Mouse (Mus musculus) forebrain, embryonic 11.5 days (tissue): ENCODE results near the gene Unk. TPM values are rescaled to one million over a fixed set of nuclear protein-coding genes. Genes with fewer than 3 reads are reported as not detected.
"Not testable (repeated sequence)": the region's sequence is repeated elsewhere in the genome, so short reads cannot be mapped to it uniquely, and the experiment has no call there.

Experiments
- ATAC-seq: fragments of 200-750 bp; cut with Nextera tagmentation; replicated peaks from 2 replicates; pipeline ENCODE4 v1.8.0; 2017; ENCODE audit warnings: moderate TSS enrichment; ENCODE audit not compliant: low FRiP score
- DNase-seq: peaks from one replicate; pipeline ENCODE4 v3.0.0-alpha.2; 2017; ENCODE audit warnings: low spot score
- H3K27ac ChIP-seq: fragments of 300-500 bp; sonication (generic); 2 replicates; pipeline ENCODE4 v1.5.1; 2014; ENCODE audit warnings: low read depth, low read length
- H3K27me3 ChIP-seq: fragments of 300-500 bp; sonication (generic); 2 replicates; pipeline ENCODE4 v1.6.1; 2014; ENCODE audit warnings: mild to moderate bottlenecking, low read length, mixed read lengths; ENCODE audit not compliant: control insufficient read depth, insufficient read depth
- H3K36me3 ChIP-seq: fragments of 300-500 bp; sonication (generic); 2 replicates; pipeline ENCODE4 v1.6.1; 2014; ENCODE audit warnings: mild to moderate bottlenecking, low read length, moderate library complexity, mixed read lengths; ENCODE audit not compliant: control insufficient read depth, insufficient read depth
- H3K4me1 ChIP-seq: fragments of 300-500 bp; sonication (generic); replicated peaks from 2 replicates; pipeline ENCODE4 v1.6.1; 2014; ENCODE audit warnings: low read length, mixed read lengths; ENCODE audit not compliant: control insufficient read depth, insufficient read depth
- H3K4me2 ChIP-seq: fragments of 300-500 bp; sonication (generic); 2 replicates; pipeline ENCODE4 v1.6.1; 2014; ENCODE audit warnings: low read depth, mild to moderate bottlenecking, low read length, moderate library complexity, mixed read lengths; ENCODE audit not compliant: severe bottlenecking
- H3K4me3 ChIP-seq: fragments of 300-500 bp; sonication (generic); 2 replicates; pipeline ENCODE4 v1.5.1; 2014; ENCODE audit warnings: low read depth, low read length
- H3K9ac ChIP-seq: fragments of 300-500 bp; sonication (generic); 2 replicates; pipeline ENCODE4 v1.6.1; 2014; ENCODE audit warnings: low read length
- H3K9me3 ChIP-seq: fragments of 300-500 bp; sonication (generic); 2 replicates; pipeline ENCODE4 v1.6.1; 2016; ENCODE audit warnings: low read length, mixed read lengths; ENCODE audit not compliant: control insufficient read depth
- WGBS: fragments of 180-500 bp; shearing (Covaris S2); extraction: QIAGEN DNeasy Blood & Tissue Kit; methylation state at CpG from one replicate; pipeline ENCODE4 v1.1.7; 2014; 5-methylcytosine and 5-hydroxymethylcytosine counted together
- polyA plus RNA-seq: library from polyadenylated mRNA; unstranded; fragments of >200 nt; fragmentation: Nextera tagmentation; extraction: Ambion mirVana; gene quantifications from 2 replicates; pipeline ENCODE4 v1.2.1, GENCODE M21; 2014

Gene Unk
- polyA plus RNA-seq, 1 experiment from 2014 or later, result 48.5 TPM

DNA sequence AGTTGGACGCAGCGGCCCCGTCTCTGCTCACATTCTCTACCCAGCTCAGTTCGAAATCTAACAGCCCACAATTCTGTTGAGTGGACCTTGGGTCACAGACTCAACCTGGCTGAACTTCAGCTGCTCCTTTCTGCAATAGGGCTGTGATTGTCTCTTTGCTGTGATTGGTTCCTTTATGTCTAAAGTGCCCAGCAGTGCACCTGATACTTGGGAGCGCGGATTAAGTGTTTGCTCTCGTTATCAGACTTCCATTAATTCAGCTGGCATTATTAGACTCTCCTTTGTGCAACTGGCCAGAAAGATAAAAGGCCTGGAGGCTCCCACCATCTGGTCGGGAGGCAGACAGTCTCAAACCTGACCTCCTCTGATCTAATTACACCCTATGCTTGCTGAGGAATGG, 15.3 kb upstream of the Unk start:
- Histone ChIP-seq H3K4me2 (no peak overlapping the region), H3K27ac (no peak overlapping the region), H3K4me1 (peaks cover 19% of the 10 kb centered on the region; the same call in 1 of the 2 replicates), H3K9ac (no peak overlapping the region), H3K27me3 (no peaks in the 10 kb centered on the region), H3K36me3 (no peaks in the 10 kb centered on the region), H3K9me3 (no peaks in the 10 kb centered on the region), H3K4me3 (no peak overlapping the region)
- ATAC-seq (no peak), DNase-seq (no peak)
- WGBS, result 52% methylated on average over 8 of the region's 8 CpGs

DNA sequence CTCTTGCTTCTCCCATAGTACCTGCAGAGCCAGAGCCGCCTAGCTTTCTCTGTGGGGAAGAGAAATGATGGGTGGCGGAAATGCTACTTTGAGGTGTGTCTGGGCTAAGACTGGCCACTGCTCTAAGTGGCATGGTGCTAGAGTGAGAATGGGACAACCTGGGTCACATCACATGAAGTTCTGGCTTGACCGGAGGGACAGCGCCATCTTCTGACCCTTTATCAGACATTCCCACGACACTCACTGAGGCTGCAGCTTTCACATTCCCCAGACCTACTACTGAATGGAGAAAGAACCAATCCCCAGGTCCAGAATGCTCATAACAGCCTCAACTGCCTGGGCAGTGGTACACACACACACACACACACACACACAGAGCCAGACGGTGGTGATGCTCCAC, 12.0 kb upstream of the Unk start:
- 24% methylated on average over 6 of the region's 6 CpGs for WGBS
- no peaks in the 10 kb centered on the region; the same call in 1 of the 2 replicates for H3K36me3 ChIP-seq
- ATAC-seq, result peak; percentile 43; the same call in 1 of the 2 replicates

DNA sequence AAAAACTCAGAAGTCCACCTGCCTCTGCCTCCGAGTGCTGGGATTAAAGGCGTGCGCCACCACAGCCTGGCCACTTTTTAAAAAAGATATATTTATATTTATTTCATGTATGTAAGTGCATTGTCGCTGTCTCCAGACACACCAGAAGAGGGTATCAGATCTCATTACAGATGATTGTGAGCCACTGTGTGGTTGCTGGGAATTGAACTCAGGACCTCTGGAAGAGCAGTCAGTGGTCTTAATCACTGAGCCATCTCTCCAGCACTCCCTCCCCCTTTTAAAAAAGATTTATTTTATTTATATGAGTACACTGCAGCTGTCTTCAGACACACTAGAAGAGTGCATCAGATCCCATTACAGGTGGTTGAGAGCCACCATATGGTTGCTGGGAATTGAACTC, 11.3 kb upstream of the Unk start:
- H3K4me3 ChIP-seq, H3K9me3 ChIP-seq, H3K27ac ChIP-seq, H3K9ac ChIP-seq, H3K4me1 ChIP-seq, H3K36me3 ChIP-seq, DNase-seq, H3K27me3 ChIP-seq, ATAC-seq, H3K4me2 ChIP-seq: not testable (repeated sequence)
- 92% methylated on average over 4 of the region's 4 CpGs for WGBS

More for the DNA sequence above, 12.0 kb upstream of the Unk start:
- Histone ChIP-seq H3K4me1 (peaks cover 6% of the 10 kb centered on the region; the same call in 1 of the 2 replicates), H3K9ac (no peak overlapping the region), H3K9me3 (no peaks in the 10 kb centered on the region), H3K27ac (no peak overlapping the region), H3K4me2 (no peak overlapping the region), H3K4me3 (no peak overlapping the region), H3K27me3 (no peaks in the 10 kb centered on the region)
- no peak for DNase-seq

DNA sequence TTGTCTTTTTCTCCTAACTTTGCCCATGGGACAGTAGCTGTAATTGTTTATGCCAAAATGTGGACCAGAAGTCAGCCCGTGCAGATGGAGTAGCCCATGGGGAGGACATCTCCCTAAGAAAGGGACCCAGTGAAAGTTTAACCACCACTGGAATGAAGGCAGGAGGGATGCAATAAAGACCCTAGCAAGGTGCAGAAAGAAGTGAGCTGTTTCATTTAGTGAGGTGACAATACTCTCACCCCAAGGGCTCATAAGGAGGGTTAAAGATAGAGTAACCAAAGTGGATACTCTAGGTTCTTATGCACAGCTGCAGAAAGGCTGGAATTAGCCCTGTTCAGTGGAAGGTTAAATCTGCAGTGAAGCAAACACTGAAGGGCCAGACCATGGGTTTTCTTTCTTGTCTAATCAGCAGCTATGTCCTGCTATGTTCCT, 10.7 kb upstream of the Unk start:
- H3K4me1 ChIP-seq, result peaks cover 6% of the 10 kb centered on the region; the same call in 1 of the 2 replicates
- H3K9ac ChIP-seq, result no peak overlapping the region
- ATAC-seq (no peak), DNase-seq (no peak)
- H3K4me3 ChIP-seq, result no peak overlapping the region
- H3K36me3 ChIP-seq, result no peaks in the 10 kb centered on the region; the same call in 1 of the 2 replicates
- 86% methylated on average over 1 of the region's 1 CpGs for WGBS
- H3K9me3 ChIP-seq, result no peaks in the 10 kb centered on the region
- no peak overlapping the region for H3K4me2 ChIP-seq
- no peaks in the 10 kb centered on the region for H3K27me3 ChIP-seq
- no peak overlapping the region for H3K27ac ChIP-seq

DNA sequence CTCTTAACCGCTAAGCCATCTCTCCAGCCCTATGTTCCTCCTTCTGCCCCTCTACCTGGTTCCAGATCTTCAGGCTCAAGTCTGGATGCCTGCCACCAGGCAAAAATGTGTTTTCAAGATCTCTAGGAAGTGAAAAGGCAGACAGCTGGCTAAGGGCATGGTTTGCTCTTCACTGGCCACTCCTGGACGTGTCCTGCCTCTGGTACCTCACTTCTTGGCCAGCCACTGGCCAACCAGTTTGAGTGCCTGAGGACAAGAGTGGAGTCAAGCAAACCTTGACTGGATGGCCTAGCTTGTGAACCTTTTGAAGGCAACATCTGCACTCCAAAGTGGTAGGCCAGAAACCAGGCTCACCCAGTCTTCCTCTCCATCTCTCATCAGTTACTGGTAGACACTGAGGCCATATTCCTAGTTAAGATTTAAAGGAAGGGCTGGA, 10.1 kb upstream of the Unk start:
- Histone ChIP-seq H3K4me1 (peaks cover 2% of the 10 kb centered on the region; the same call in 1 of the 2 replicates), H3K4me3 (no peak overlapping the region), H3K36me3 (no peaks in the 10 kb centered on the region; the same call in 1 of the 2 replicates), H3K27me3 (no peaks in the 10 kb centered on the region), H3K27ac (no peak overlapping the region), H3K4me2 (no peak overlapping the region), H3K9me3 (no peaks in the 10 kb centered on the region), H3K9ac (no peak overlapping the region)
- DNase-seq, result no peak
- no peak for ATAC-seq
- WGBS, result 61% methylated on average over 2 of the region's 2 CpGs

DNA sequence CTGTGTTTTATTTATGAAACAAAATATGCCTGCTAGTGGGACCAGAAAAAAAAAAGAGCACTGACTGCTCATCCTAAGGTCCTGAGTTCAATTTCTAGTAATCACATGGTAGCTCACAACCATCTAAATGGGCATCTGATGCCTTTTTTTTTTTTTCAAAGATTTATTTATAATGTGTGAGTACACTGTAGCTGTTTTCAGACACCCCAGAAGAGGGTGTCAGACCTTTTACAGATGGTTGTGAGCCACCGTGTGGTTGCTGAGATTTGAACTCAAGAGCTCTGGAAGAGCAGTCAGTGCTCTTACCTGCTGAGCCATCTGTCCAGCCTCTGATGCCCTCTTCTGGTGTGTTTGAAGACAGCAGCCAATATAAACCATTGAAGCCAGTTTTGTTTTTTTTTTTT, 9.6 kb upstream of the Unk start:
- Histone ChIP-seq H3K4me1 (peaks cover 2% of the 10 kb centered on the region; the same call in 1 of the 2 replicates), H3K27ac (no peak overlapping the region), H3K36me3 (no peaks in the 10 kb centered on the region; the same call in 1 of the 2 replicates), H3K4me2 (no peak overlapping the region), H3K27me3 (no peaks in the 10 kb centered on the region), H3K9ac (no peak overlapping the region), H3K4me3 (no peak overlapping the region), H3K9me3 (no peaks in the 10 kb centered on the region)
- ATAC-seq (no peak), DNase-seq (no peak)
- 67% methylated on average over 1 of the region's 1 CpGs for WGBS

DNA sequence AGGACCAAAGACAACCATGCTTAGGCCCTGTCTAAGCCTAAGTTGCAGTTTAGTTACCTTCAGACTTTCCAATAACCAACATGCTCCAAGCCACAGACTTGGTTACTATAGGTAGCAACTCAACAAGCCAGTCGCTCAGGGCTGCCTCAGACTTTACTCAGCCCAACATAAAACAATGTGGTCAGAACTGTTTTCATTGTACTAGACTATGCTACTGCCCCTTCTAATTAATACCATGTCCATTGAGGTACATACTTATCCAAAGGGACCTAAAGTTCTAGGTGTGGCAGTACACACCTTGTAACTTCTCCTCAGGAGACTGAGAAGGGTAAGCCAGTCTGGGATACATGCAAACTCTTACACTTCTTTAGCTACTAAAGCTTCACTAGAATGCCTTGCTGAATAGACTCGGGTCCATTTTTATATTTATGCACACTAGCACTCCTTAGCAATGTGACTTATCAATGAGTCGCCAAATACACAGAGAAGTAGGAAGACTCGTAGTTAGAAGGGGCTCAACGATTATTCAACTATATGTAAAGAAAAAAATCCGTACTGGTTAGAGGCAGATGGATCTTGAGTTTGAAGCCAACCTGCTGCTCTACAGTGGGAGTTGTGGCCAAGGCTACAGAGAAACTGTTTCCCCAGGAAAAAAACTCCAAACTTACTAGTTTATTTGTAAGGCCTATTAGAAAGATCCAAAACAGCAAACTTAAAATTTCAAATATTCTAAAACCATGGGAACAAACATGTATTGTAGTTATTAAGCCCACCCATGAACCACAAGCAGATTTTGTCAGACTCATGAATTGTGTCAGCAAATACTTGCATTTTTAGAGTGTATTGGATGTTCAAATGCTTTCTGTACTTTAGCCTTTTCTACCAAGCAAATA, 8.5 kb upstream of the Unk start:
- Histone ChIP-seq H3K36me3 (no peaks in the 10 kb centered on the region; the same call in 1 of the 2 replicates), H3K4me3 (no peak overlapping the region), H3K4me2 (no peak overlapping the region), H3K9me3 (no peaks in the 10 kb centered on the region), H3K4me1 (peaks cover 2% of the 10 kb centered on the region; the same call in 1 of the 2 replicates), H3K27ac (no peak overlapping the region), H3K9ac (no peak overlapping the region), H3K27me3 (no peaks in the 10 kb centered on the region)
- no peak for DNase-seq
- ATAC-seq, result no peak
- 83% methylated on average over 6 of the region's 6 CpGs for WGBS

DNA sequence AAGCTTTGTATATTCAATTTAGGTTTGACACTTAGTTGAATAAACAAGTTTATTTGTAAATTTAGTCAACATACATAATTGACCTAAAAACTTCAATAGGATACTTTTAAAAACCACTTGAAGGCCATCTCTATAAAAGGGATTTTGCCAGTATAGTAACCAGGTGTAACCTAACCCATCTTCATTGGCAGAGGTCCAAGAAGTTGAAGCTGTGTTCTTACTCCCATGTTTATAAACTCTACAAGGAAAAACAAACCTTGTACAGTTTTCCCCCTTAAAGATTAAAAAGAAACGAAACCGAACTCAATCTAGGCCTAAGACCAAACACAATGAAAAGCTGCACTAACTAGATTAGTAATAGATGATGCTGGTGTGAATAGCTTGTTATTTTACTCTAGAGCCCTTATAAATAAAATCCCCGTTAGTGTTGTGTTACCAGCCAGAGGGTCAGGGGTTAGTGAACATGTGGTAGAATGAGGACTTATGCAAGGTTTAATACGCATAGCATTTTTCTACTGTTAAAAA, 7.8 kb upstream of the Unk start:
- DNase-seq (no peak), ATAC-seq (no peak)
- Histone ChIP-seq H3K4me2 (peak overlapping the region; percentile 46), H3K27ac (no peak overlapping the region), H3K4me3 (peak overlapping the region; percentile 9), H3K36me3 (no peaks in the 10 kb centered on the region; the same call in 1 of the 2 replicates), H3K27me3 (no peaks in the 10 kb centered on the region), H3K9ac (no peak overlapping the region), H3K9me3 (no peaks in the 10 kb centered on the region), H3K4me1 (peaks cover 2% of the 10 kb centered on the region; the same call in 1 of the 2 replicates)
- WGBS, result 78% methylated on average over 4 of the region's 4 CpGs
